Mouse (Mus musculus) right cerebral cortex, postnatal 10 days (tissue): ENCODE measurements around the gene Dnajc7.
"Not testable (repeated sequence)": the region's sequence is repeated elsewhere in the genome, so short reads cannot be mapped to it uniquely, and the experiment has no call there.

Experiments used
- DNase-seq, 2 experiments: peaks; one replicate each; pipeline ENCODE4 v3.0.0; 2021; ENCODE audit warnings: low spot score in 2 of 2

The Dnajc7 gene

GRCm38 (mm10) chr11:100548141-100548540 is 71.8 kb downstream of the Dnajc7 start:
- no peak for DNase-seq

GRCm38 (mm10) chr11:100546955-100547354 is 73.0 kb downstream of the Dnajc7 start:
- DNase-seq = no peak

- DNase-seq = no peak
Observed at GRCm38 (mm10) chr11:100545746-100546085, 74.3 kb downstream of the Dnajc7 start.

GRCm38 (mm10) chr11:100544832-100545745 is 74.9 kb downstream of the Dnajc7 start, which contains the start of gene Ttc25:
Ttc25 (plus strand) TSS chr11:100545607.
- DNase-seq = peak; percentile 86 to 91

- no peak for DNase-seq
Observed at GRCm38 (mm10) chr11:100541577-100541976, 78.4 kb downstream of the Dnajc7 start.

- no peak for DNase-seq
Observed at GRCm38 (mm10) chr11:100540966-100541365, 79.0 kb downstream of the Dnajc7 start.

- DNase-seq = no peak
Observed at GRCm38 (mm10) chr11:100536466-100536865, 83.5 kb downstream of the Dnajc7 start.

GRCm38 (mm10) chr11:100535996-100536395 is 84.0 kb downstream of the Dnajc7 start:
- no peak for DNase-seq

GRCm38 (mm10) chr11:100534821-100535220 is 85.1 kb downstream of the Dnajc7 start:
- not testable (repeated sequence) for DNase-seq

- not testable (repeated sequence) for DNase-seq
Observed at GRCm38 (mm10) chr11:100534411-100534810, 85.6 kb downstream of the Dnajc7 start.

- no peak for DNase-seq
Observed at GRCm38 (mm10) chr11:100533871-100534270, 86.1 kb downstream of the Dnajc7 start.
